Mouse (Mus musculus): ENCODE measurements at regions not wholly inside any gene's neighbourhood (a gene's known extent, or its start where the extent isn't known, plus 50 kb on each side); places are given as distances from the start of the nearest gene placed in this dataset.

- 93% methylated on average over 8 of the region's 8 CpGs for WGBS
- H3K4me3 ChIP-seq (ENCODE audit: low read length): no peak overlapping the region
- peaks cover under 1% of the 10 kb centered on the region for H3K4me1 ChIP-seq (replicated peaks; ENCODE audit: control insufficient read depth, insufficient read depth, low read length)
- H3K4me2 ChIP-seq (ENCODE audit: low read depth, low read length): no peak overlapping the region
- no peaks in the 10 kb centered on the region for H3K36me3 ChIP-seq (ENCODE audit: control insufficient read depth, insufficient read depth, low read length)
- H3K27me3 ChIP-seq (ENCODE audit: control insufficient read depth, insufficient read depth, low read depth, low read length): no peaks in the 10 kb centered on the region
- no peak overlapping the region for H3K27ac ChIP-seq (ENCODE audit: low read length)
- H3K9ac ChIP-seq (ENCODE audit: low read length): no peak overlapping the region
- H3K9me3 ChIP-seq (ENCODE audit: control insufficient read depth, low read length): peaks cover 4% of the 10 kb centered on the region; the same call in 1 of the 2 replicates
- no peak for ATAC-seq (ENCODE audit: low read depth)
Observed at GRCm38 (mm10) chr10:122576171-122577063, 102.1 kb upstream of the Ppm1h start.

GRCm38 (mm10) chr10:122578209-122579001 lies 100.2 kb upstream of the Ppm1h start:
- Histone ChIP-seq H3K27me3 (ENCODE audit: control insufficient read depth, insufficient read depth, low read depth, low read length) (no peaks in the 10 kb centered on the region), H3K4me1 (replicated peaks; ENCODE audit: control insufficient read depth, insufficient read depth, low read length) (no peaks in the 10 kb centered on the region), H3K36me3 (ENCODE audit: control insufficient read depth, insufficient read depth, low read length) (no peaks in the 10 kb centered on the region), H3K9me3 (ENCODE audit: control insufficient read depth, low read length) (peaks cover 4% of the 10 kb centered on the region; the same call in 1 of the 2 replicates), H3K27ac (ENCODE audit: low read length) (no peak overlapping the region), H3K4me3 (ENCODE audit: low read length) (no peak overlapping the region), H3K9ac (ENCODE audit: low read length) (no peak overlapping the region), H3K4me2 (ENCODE audit: low read depth, low read length) (no peak overlapping the region)
- peak; percentile 23 for ATAC-seq (ENCODE audit: low read depth)
- 52% methylated on average over 24 of the region's 24 CpGs for WGBS

GRCm38 (mm10) chr10:122581096-122581495 lies 97.5 kb upstream of the Ppm1h start:
- no peak overlapping the region for H3K4me2 ChIP-seq (ENCODE audit: low read depth, low read length)
- H3K4me1 ChIP-seq (replicated peaks; ENCODE audit: control insufficient read depth, insufficient read depth, low read length): no peaks in the 10 kb centered on the region
- ATAC-seq (ENCODE audit: low read depth): no peak
- H3K4me3 ChIP-seq (ENCODE audit: low read length): no peak overlapping the region
- H3K36me3 ChIP-seq (ENCODE audit: control insufficient read depth, insufficient read depth, low read length): no peaks in the 10 kb centered on the region
- H3K9me3 ChIP-seq (ENCODE audit: control insufficient read depth, low read length): peaks cover 4% of the 10 kb centered on the region; the same call in 1 of the 2 replicates
- H3K9ac ChIP-seq (ENCODE audit: low read length): no peak overlapping the region
- WGBS: 84% methylated on average over 7 of the region's 7 CpGs
- no peak overlapping the region for H3K27ac ChIP-seq (ENCODE audit: low read length)
- H3K27me3 ChIP-seq (ENCODE audit: control insufficient read depth, insufficient read depth, low read depth, low read length): no peaks in the 10 kb centered on the region

- WGBS: 75% methylated on average over 3 of the region's 3 CpGs
Observed at GRCm38 (mm10) chr10:122587541-122587940, 91.0 kb upstream of the Ppm1h start.

GRCm38 (mm10) chr10:122599511-122599910 lies 79.1 kb upstream of the Ppm1h start:
- Histone ChIP-seq H3K36me3 (ENCODE audit: control insufficient read depth, insufficient read depth, low read length) (no peaks in the 10 kb centered on the region), H3K9me3 (ENCODE audit: control insufficient read depth, low read length) (no peaks in the 10 kb centered on the region), H3K27me3 (ENCODE audit: control insufficient read depth, insufficient read depth, low read depth, low read length) (no peaks in the 10 kb centered on the region), H3K9ac (ENCODE audit: low read length) (no peak overlapping the region), H3K27ac (ENCODE audit: low read length) (no peak overlapping the region), H3K4me1 (replicated peaks; ENCODE audit: control insufficient read depth, insufficient read depth, low read length) (no peaks in the 10 kb centered on the region), H3K4me3 (ENCODE audit: low read length) (no peak overlapping the region), H3K4me2 (ENCODE audit: low read depth, low read length) (no peak overlapping the region)
- no peak for ATAC-seq (ENCODE audit: low read depth)
- 68% methylated on average over 2 of the region's 2 CpGs for WGBS

More at GRCm38 (mm10) chr10:122587541-122587940, 91.0 kb upstream of the Ppm1h start:
- Histone ChIP-seq H3K4me1 (replicated peaks; ENCODE audit: control insufficient read depth, insufficient read depth, low read length) (no peaks in the 10 kb centered on the region), H3K36me3 (ENCODE audit: control insufficient read depth, insufficient read depth, low read length) (no peaks in the 10 kb centered on the region), H3K4me2 (ENCODE audit: low read depth, low read length) (no peak overlapping the region), H3K9ac (ENCODE audit: low read length) (no peak overlapping the region), H3K27ac (ENCODE audit: low read length) (no peak overlapping the region), H3K4me3 (ENCODE audit: low read length) (no peak overlapping the region), H3K9me3 (ENCODE audit: control insufficient read depth, low read length) (no peaks in the 10 kb centered on the region), H3K27me3 (ENCODE audit: control insufficient read depth, insufficient read depth, low read depth, low read length) (no peaks in the 10 kb centered on the region)
- ATAC-seq (ENCODE audit: low read depth): no peak

- no peaks in the 10 kb centered on the region for H3K27me3 ChIP-seq (ENCODE audit: control insufficient read depth, insufficient read depth, low read depth, low read length)
- H3K36me3 ChIP-seq (ENCODE audit: control insufficient read depth, insufficient read depth, low read length): no peaks in the 10 kb centered on the region
- no peak overlapping the region for H3K9ac ChIP-seq (ENCODE audit: low read length)
- no peak for ATAC-seq (ENCODE audit: low read depth)
- H3K4me3 ChIP-seq (ENCODE audit: low read length): no peak overlapping the region
- H3K27ac ChIP-seq (ENCODE audit: low read length): no peak overlapping the region
- no peaks in the 10 kb centered on the region for H3K4me1 ChIP-seq (replicated peaks; ENCODE audit: control insufficient read depth, insufficient read depth, low read length)
- H3K9me3 ChIP-seq (ENCODE audit: control insufficient read depth, low read length): no peaks in the 10 kb centered on the region
- 49% methylated on average over 6 of the region's 6 CpGs for WGBS
- H3K4me2 ChIP-seq (ENCODE audit: low read depth, low read length): no peak overlapping the region
Observed at GRCm38 (mm10) chr10:122602394-122602793, 76.2 kb upstream of the Ppm1h start.

GRCm38 (mm10) chr10:122603960-122604359 lies 74.6 kb upstream of the Ppm1h start:
- Histone ChIP-seq H3K4me2 (ENCODE audit: low read depth, low read length) (no peak overlapping the region), H3K4me3 (ENCODE audit: low read length) (no peak overlapping the region), H3K27ac (ENCODE audit: low read length) (no peak overlapping the region), H3K27me3 (ENCODE audit: control insufficient read depth, insufficient read depth, low read depth, low read length) (no peaks in the 10 kb centered on the region), H3K9me3 (ENCODE audit: control insufficient read depth, low read length) (no peaks in the 10 kb centered on the region), H3K4me1 (replicated peaks; ENCODE audit: control insufficient read depth, insufficient read depth, low read length) (no peaks in the 10 kb centered on the region), H3K9ac (ENCODE audit: low read length) (no peak overlapping the region), H3K36me3 (ENCODE audit: control insufficient read depth, insufficient read depth, low read length) (no peaks in the 10 kb centered on the region)
- 52% methylated on average over 1 of the region's 1 CpGs for WGBS
- no peak for ATAC-seq (ENCODE audit: low read depth)

GRCm38 (mm10) chr10:122613281-122613680 lies 65.3 kb upstream of the Ppm1h start:
- Histone ChIP-seq H3K27ac (ENCODE audit: low read length) (no peak overlapping the region), H3K27me3 (ENCODE audit: control insufficient read depth, insufficient read depth, low read depth, low read length) (no peaks in the 10 kb centered on the region), H3K4me3 (ENCODE audit: low read length) (no peak overlapping the region), H3K9ac (ENCODE audit: low read length) (no peak overlapping the region), H3K36me3 (ENCODE audit: control insufficient read depth, insufficient read depth, low read length) (no peaks in the 10 kb centered on the region), H3K4me1 (replicated peaks; ENCODE audit: control insufficient read depth, insufficient read depth, low read length) (no peaks in the 10 kb centered on the region), H3K4me2 (ENCODE audit: low read depth, low read length) (no peak overlapping the region), H3K9me3 (ENCODE audit: control insufficient read depth, low read length) (no peaks in the 10 kb centered on the region)
- no peak for ATAC-seq (ENCODE audit: low read depth)
- WGBS: 73% methylated on average over 2 of the region's 2 CpGs

GRCm38 (mm10) chr10:122613891-122614290 lies 64.7 kb upstream of the Ppm1h start:
- WGBS: 68% methylated on average over 2 of the region's 2 CpGs
- ATAC-seq (ENCODE audit: low read depth): no peak

More at GRCm38 (mm10) chr10:122613891-122614290, 64.7 kb upstream of the Ppm1h start:
- no peaks in the 10 kb centered on the region for H3K27me3 ChIP-seq (ENCODE audit: control insufficient read depth, insufficient read depth, low read depth, low read length)
- H3K4me1 ChIP-seq (replicated peaks; ENCODE audit: control insufficient read depth, insufficient read depth, low read length): no peaks in the 10 kb centered on the region
- H3K4me2 ChIP-seq (ENCODE audit: low read depth, low read length): no peak overlapping the region
- no peaks in the 10 kb centered on the region for H3K36me3 ChIP-seq (ENCODE audit: control insufficient read depth, insufficient read depth, low read length)
- H3K27ac ChIP-seq (ENCODE audit: low read length): no peak overlapping the region
- no peaks in the 10 kb centered on the region for H3K9me3 ChIP-seq (ENCODE audit: control insufficient read depth, low read length)
- no peak overlapping the region for H3K4me3 ChIP-seq (ENCODE audit: low read length)
- H3K9ac ChIP-seq (ENCODE audit: low read length): no peak overlapping the region
